Mouse (Mus musculus): Measurements from ENCODE around the gene Syne1. TPM values are rescaled to one million over a fixed set of nuclear protein-coding genes. Genes with fewer than 3 reads are reported as not detected.

Syne1 gene
- polyA plus RNA-seq, 1 experiment, result 140 TPM

DNA sequence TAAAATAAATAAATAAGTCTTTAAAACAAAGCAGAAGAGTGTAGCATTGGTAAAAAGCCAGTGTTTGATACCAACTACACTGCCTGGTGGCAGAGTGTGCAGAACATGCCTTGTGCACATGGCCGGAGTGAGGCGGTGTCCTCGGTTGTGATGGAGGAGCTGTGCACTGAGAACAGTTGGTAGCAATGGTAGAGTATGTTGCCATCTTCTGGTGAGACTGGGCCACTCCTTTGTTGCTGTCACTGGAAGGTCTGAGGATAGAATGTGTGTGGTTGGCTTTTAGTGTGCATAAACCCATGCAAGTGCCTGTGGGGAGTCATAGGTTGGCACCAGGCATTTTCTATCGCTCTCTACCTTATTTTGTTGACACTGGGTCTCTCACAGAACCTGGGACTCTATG, 17.7 kb upstream of the Syne1 start:
- TF ChIP-seq CTCF (IDR thresholded peaks at IDR 0.05; ENCODE audit: insufficient read depth, low read depth, low read length) (no peak), POLR2A (IDR thresholded peaks at IDR 0.05; ENCODE audit: insufficient read depth, low read depth, low read length) (no peak)
- H3K4me1 ChIP-seq (ENCODE audit: control insufficient read depth, insufficient read depth, low read length), result no peaks in the 10 kb centered on the region
- H3K4me3 ChIP-seq (ENCODE audit: insufficient read depth, low read depth, low read length), result no peak overlapping the region
- 90% methylated on average over 4 of the region's 4 CpGs for WGBS
- H3K27ac ChIP-seq (ENCODE audit: insufficient read depth, low read depth, low read length), result no peak overlapping the region

DNA sequence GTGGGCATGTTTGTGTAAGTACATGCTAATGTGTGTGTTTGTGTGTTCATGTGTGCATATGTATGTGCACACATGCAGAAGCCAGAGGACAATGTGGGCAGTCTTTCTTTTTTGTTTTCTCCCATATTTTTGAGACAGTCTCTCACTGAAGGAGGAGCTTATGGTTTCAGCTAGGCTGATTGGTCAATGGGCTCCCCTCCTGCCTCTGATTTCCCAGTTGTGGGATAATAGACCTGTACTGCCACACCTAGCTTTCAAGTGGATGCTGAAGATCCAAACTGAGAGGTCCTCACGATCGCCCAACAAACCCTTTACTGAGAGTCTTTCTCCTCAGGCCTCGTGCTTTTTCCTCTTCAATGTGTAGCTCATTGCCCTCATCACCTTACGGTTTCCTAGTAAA, 10.4 kb upstream of the Syne1 start:
- Histone ChIP-seq H3K4me1 (ENCODE audit: control insufficient read depth, insufficient read depth, low read length) (no peaks in the 10 kb centered on the region), H3K27ac (ENCODE audit: insufficient read depth, low read depth, low read length) (no peak overlapping the region), H3K4me3 (ENCODE audit: insufficient read depth, low read depth, low read length) (no peak overlapping the region)
- WGBS, result 91% methylated on average over 4 of the region's 4 CpGs
- no peak for TF ChIP-seq CTCF (IDR thresholded peaks at IDR 0.05; ENCODE audit: insufficient read depth, low read depth, low read length)

DNA sequence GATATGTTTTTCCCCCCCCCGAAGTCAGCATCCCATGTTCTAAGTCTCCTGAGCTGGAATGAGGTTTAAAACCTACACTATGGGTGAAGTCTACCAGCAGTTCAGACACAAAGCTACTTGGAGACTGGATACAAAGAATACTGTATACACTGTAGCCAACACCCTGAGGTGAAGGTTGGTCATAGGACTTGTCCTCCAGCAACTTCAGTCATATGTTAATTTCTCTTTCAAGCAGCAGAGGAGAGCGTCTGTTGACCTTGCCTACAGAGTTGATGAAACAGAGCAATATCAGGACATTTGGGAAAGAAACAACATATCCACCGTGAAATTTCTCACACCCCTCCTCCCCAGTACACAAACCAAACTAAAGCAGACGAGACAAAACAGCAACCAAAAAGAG, 9.2 kb upstream of the Syne1 start:
- Histone ChIP-seq H3K4me1 (ENCODE audit: control insufficient read depth, insufficient read depth, low read length) (no peaks in the 10 kb centered on the region), H3K4me3 (ENCODE audit: insufficient read depth, low read depth, low read length) (no peak overlapping the region), H3K27ac (ENCODE audit: insufficient read depth, low read depth, low read length) (no peak overlapping the region)
- 89% methylated on average over 4 of the region's 4 CpGs for WGBS
- no peak for TF ChIP-seq CTCF (IDR thresholded peaks at IDR 0.05; ENCODE audit: insufficient read depth, low read depth, low read length)
- TF ChIP-seq POLR2A (IDR thresholded peaks at IDR 0.05; ENCODE audit: insufficient read depth, low read depth, low read length), result no peak

- no peak for TF ChIP-seq CTCF (IDR thresholded peaks at IDR 0.05; ENCODE audit: insufficient read depth, low read depth, low read length)
- TF ChIP-seq POLR2A (IDR thresholded peaks at IDR 0.05; ENCODE audit: insufficient read depth, low read depth, low read length), result no peak
- Histone ChIP-seq H3K4me1 (ENCODE audit: control insufficient read depth, insufficient read depth, low read length) (no peaks in the 10 kb centered on the region), H3K27ac (ENCODE audit: insufficient read depth, low read depth, low read length) (no peak overlapping the region), H3K4me3 (ENCODE audit: insufficient read depth, low read depth, low read length) (no peak overlapping the region)
Observed at GRCm38 (mm10) chr10:5558808-5559207, 7.5 kb upstream of the Syne1 start.

- WGBS, result 35% methylated on average over 5 of the region's 5 CpGs
- H3K4me1 ChIP-seq (ENCODE audit: control insufficient read depth, insufficient read depth, low read length), result peaks cover 5% of the 10 kb centered on the region
- TF ChIP-seq CTCF (IDR thresholded peaks at IDR 0.05; ENCODE audit: insufficient read depth, low read depth, low read length) (peak; percentile 71), POLR2A (IDR thresholded peaks at IDR 0.05; ENCODE audit: insufficient read depth, low read depth, low read length) (no peak)
- no peak overlapping the region for H3K4me3 ChIP-seq (ENCODE audit: insufficient read depth, low read depth, low read length)
- no peak overlapping the region for H3K27ac ChIP-seq (ENCODE audit: insufficient read depth, low read depth, low read length)
Observed at GRCm38 (mm10) chr10:5554941-5555340, 3.7 kb upstream of the Syne1 start.

DNA sequence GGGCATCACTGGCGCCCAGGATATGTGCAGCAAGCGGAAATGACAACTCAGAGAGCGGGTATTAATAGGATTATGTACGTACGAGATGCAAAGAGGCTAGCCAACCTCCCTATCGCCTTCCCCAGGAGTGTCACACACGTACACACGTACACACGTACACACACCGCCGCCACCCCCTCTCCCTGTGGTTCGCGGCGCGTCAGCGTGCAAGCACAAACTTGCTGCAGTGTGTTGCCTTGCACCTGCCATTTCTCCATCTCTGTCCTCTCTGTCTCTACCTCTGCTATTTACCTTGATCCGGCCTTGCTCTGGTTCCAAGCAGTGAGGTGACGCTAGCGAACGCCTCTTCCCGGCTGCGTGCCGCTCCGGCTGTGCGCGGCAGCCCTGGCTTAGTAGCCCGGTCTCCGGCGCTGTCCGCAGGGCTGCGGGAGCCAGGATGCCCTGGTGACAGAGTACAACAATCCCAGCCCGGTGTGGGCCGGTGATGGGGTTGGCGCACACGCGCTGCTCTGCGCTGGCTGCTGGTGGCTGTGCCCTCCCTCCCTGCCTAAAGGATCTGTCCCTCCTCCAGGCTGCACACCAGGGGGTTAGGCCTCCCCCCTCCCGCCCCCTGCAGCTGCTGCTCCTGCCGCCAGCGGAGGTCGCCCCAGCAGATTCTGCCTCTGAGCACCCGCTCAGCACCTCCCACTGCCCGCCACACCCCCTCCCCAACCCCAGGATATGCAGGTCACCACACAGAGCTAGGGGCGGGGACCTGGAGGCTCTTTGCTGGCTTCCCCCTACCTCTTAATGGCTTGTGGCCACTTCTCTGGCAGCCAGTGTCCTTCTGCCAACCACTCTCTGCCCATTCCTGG, 887 bp downstream of the Syne1 start:
- TF ChIP-seq POLR2A (IDR thresholded peaks at IDR 0.05; ENCODE audit: insufficient read depth, low read depth, low read length), result 0 out of 2 replicates have a peak, but pooled peaks have one; percentile 26
- no peak; the same call in 1 of the 2 replicates for TF ChIP-seq CTCF (IDR thresholded peaks at IDR 0.05; ENCODE audit: insufficient read depth, low read depth, low read length)
- peak overlapping the region; percentile 86 for H3K4me3 ChIP-seq (ENCODE audit: insufficient read depth, low read depth, low read length)
- peaks cover 17% of the 10 kb centered on the region for H3K4me1 ChIP-seq (ENCODE audit: control insufficient read depth, insufficient read depth, low read length)
- WGBS, result 1% methylated on average over 43 of the region's 44 CpGs
- H3K27ac ChIP-seq (ENCODE audit: insufficient read depth, low read depth, low read length), result peak overlapping the region; percentile 93

GRCm38 (mm10) chr10:5549871-5550167, 1.5 kb downstream of the Syne1 start:
- peaks cover 17% of the 10 kb centered on the region for H3K4me1 ChIP-seq (ENCODE audit: control insufficient read depth, insufficient read depth, low read length)
- no peak for TF ChIP-seq POLR2A (IDR thresholded peaks at IDR 0.05; ENCODE audit: insufficient read depth, low read depth, low read length)
- no peak for TF ChIP-seq CTCF (IDR thresholded peaks at IDR 0.05; ENCODE audit: insufficient read depth, low read depth, low read length)
- 2% methylated on average over 6 of the region's 6 CpGs for WGBS
- H3K4me3 ChIP-seq (ENCODE audit: insufficient read depth, low read depth, low read length), result peak overlapping the region; percentile 86
- H3K27ac ChIP-seq (ENCODE audit: insufficient read depth, low read depth, low read length), result peak overlapping the region; percentile 93

- peak overlapping the region; percentile 27 for H3K4me3 ChIP-seq (ENCODE audit: insufficient read depth, low read depth, low read length)
- peak overlapping the region; percentile 71 for H3K27ac ChIP-seq (ENCODE audit: insufficient read depth, low read depth, low read length)
- TF ChIP-seq CTCF (IDR thresholded peaks at IDR 0.05; ENCODE audit: insufficient read depth, low read depth, low read length) (no peak), POLR2A (IDR thresholded peaks at IDR 0.05; ENCODE audit: insufficient read depth, low read depth, low read length) (no peak)
- 53% methylated on average over 2 of the region's 2 CpGs for WGBS
- H3K4me1 ChIP-seq (ENCODE audit: control insufficient read depth, insufficient read depth, low read length), result peaks cover 17% of the 10 kb centered on the region
Observed at GRCm38 (mm10) chr10:5548651-5549050, 2.6 kb downstream of the Syne1 start.

DNA sequence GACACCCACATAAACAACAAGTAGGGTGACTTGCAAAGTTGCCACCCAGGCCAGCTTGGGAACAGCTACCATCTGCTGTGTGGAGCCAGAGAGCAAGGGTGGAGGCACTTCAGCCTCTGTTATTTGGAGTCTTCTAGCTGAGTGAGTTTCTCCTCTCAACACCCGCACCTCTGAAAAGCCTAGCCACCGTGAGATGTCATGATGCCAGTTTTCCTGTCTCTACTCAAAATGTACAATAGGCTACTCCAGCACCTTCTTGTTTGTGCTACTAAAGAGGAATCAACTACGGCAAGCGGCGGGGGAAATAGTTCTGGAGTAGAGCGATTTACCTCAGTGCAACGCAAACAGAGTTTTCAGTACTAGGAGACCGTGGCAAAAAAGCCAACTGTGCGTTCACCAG, 3.5 kb downstream of the Syne1 start:
- Histone ChIP-seq H3K27ac (ENCODE audit: insufficient read depth, low read depth, low read length) (no peak overlapping the region), H3K4me3 (ENCODE audit: insufficient read depth, low read depth, low read length) (no peak overlapping the region), H3K4me1 (ENCODE audit: control insufficient read depth, insufficient read depth, low read length) (peaks cover 17% of the 10 kb centered on the region)
- 75% methylated on average over 9 of the region's 9 CpGs for WGBS
- no peak for TF ChIP-seq POLR2A (IDR thresholded peaks at IDR 0.05; ENCODE audit: insufficient read depth, low read depth, low read length)
- no peak for TF ChIP-seq CTCF (IDR thresholded peaks at IDR 0.05; ENCODE audit: insufficient read depth, low read depth, low read length)
